Mouse (Mus musculus) brain, embryonic 18.5 days (tissue): ENCODE data around the gene Idh2.

Source experiments
- DNase-seq: peaks from one replicate; pipeline ENCODE4 v3.0.0-alpha.2; 2012; ENCODE audit warnings: low read depth, low spot score

Idh2 gene

DNA sequence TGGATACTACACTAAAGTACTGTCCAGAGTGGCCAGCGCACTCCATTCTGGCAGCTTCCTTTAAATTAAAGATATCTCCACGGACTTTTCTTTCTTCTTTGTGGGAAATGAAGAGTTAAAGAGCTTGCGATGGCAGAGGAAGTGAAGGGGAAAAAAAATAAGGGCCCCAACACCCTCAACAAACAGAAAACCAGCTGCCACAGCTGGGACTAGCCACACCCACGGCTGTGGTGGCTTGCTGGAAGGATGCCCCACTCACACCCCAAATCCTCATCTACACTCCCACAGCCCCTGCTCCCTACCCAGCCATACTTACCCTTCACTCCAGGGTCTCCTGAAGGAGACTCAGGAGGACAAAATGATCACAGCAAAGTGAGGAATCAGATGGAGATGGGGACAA lies 7.9 kb upstream of the Idh2 start:
- DNase-seq = no peak

- DNase-seq = no peak
These were observed 5.9 kb upstream of the Idh2 start for GRCm38 (mm10) chr7:80121083-80121482.

- no peak for DNase-seq
These were observed 4.0 kb upstream of the Idh2 start for GRCm38 (mm10) chr7:80119198-80119597.

DNA sequence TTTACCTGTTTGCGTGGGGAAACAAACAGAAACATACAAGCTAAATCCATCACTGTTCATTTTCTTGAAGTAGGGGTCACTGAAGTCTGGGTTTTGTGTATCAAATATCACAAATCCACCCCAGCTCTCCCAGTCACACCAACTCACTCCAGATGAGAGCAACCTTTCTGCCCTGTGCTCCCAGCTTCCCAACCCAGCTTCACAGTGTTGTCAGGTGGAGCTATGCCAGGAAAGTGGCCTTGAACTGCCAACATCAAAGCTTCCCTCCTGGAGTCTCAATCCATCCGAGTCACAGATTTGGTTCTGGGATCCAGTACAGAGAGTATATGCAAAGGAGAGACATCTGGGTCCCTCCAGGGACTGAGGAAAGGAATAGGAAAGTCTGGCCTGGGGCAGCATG lies 966 bp upstream of the Idh2 start:
- no peak for DNase-seq

DNA sequence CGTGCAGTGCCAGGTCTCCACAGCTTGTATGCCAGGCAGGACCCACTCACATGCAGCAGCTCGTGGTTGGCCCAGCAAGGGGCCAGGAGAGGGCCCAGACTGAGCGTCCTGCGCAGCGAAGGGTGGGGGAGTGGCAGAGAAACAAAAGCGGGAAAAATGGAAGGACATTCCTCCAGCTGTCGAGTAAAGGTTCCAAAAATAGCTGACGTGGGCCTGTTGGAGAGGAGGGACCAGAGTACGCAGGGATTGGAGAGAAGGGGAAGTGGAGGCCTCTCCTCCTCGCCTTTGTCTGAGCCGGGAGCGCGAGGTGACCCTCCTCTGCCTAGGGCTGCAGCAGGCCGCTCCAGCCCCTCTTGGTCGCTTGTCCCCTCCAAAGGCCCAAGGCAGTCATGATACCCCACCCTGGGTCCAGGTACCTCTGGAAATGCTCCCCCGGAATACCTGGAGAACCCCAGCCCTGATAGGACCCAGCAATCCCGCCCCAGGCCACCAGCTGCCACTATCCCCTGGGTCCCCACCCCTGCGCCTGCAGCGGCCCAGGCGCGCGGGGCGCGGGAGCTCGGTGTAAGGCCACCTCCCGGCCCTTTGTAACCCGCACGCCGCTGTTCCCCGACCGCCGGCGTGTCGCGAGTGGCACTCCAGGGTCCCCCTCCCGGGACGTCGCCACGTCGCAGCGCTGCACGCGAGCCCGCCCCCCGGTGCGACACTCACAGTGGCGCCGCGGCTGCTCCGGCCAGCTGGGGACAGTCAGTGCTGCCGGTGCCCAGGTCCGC lies 555 bp downstream of the Idh2 start:
- DNase-seq = peak; percentile 58

GRCm38 (mm10) chr7:80113989-80114388 lies 1.2 kb downstream of the Idh2 start:
- DNase-seq = no peak

GRCm38 (mm10) chr7:80111066-80112045 lies 3.8 kb downstream of the Idh2 start:
- DNase-seq = no peak

GRCm38 (mm10) chr7:80106441-80106840 lies 8.8 kb downstream of the Idh2 start:
- DNase-seq = no peak

DNA sequence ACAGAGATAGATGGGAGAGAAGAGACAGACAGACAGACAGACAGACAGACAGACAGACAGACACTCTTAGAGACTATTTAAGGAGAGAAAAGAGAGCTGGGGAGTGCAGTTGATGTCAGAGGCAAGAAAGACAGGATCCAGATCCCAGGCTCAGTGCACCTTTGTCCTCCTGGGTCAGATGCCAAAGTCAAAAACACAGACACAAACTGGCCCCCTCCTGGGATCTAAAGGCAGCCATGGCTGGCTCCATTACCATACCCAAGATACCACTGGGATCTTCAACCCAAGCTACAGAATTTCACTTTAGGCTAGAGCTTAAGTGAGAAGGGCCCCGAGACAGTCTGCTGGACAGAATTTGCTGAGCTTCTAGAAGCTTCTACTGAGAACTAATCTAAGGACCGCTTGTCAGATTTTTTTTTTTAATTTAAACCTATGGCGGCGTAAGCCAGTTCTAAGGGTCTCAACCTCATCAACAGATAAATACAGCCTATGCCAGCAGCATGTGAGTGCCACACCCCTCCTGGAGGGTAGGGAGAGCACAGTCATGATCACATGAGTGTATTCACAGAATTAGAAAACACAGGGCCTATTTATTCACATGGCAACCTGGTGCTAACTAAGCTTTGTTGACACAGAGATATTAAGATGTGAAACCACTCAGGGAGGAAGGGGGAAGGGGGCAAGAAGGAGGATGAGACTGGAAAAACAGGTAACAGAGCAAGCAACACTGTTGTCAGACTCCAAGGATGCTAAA lies 9.4 kb downstream of the Idh2 start:
- DNase-seq = no peak

GRCm38 (mm10) chr7:80103335-80103734 lies 11.9 kb downstream of the Idh2 start:
- no peak for DNase-seq

DNA sequence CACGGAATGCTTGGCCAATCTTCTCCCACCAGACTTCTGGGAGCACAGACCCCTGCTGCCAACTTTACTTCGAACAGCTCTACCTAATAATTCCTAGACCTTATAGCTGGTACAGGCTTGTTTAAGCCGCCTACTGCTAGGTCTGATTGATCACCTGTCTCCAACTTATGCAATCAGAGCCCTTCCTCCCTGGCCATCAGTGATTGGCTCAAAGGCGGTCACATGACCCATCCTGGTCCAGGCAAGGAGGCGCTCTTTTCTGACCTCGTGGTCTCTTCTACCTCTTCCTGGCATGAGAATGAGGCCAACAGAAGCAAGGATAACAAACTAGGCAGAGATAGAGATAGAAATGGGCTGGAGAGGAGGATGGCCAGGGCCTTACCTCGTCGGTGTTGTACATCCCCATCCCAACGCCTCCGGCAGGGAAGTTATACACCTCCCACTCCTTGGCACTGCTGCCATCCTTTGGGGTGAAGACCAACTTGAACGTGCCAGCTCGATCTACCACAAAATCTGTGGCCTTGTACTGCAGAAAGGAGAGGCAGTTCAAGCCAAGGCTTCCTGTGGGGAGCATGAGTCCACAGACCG lies 16.7 kb downstream of the Idh2 start:
- DNase-seq = no peak

DNA sequence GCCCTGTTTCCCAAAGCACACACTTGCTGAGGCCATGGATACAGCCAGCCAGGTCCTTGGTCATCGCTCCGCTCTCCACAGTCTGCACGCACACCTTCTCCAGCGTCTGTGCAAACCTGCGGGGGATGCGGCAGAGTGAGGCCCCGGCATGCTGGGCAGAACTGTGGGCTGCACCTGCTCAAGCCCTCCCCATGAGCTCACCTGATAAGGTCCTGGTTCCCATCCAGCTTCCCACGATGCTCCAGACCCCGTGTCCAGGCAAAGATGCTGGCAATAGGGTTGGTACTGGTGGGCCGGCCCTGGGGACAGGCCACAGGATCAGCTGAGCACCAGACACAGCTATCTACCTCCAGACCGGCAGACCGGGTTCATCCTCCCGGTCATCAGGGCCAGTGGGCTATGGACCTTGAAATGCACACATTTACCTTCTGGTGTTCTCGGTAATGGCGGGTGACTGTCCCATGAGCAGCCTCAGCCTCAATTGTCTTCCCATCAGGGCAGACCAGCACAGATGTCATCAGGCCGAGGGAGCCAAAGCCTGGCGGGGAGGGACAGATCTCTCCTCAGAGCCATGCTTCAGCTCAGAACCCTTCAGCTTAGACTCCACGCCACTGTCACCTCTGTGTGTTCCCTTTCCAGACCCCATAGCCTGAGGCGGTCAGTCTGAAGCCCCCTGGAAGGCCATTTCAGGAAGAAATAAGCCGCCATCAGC lies 19.4 kb downstream of the Idh2 start:
- DNase-seq = no peak

GRCm38 (mm10) chr7:80094481-80094880 lies 20.7 kb downstream of the Idh2 start:
- no peak for DNase-seq

DNA sequence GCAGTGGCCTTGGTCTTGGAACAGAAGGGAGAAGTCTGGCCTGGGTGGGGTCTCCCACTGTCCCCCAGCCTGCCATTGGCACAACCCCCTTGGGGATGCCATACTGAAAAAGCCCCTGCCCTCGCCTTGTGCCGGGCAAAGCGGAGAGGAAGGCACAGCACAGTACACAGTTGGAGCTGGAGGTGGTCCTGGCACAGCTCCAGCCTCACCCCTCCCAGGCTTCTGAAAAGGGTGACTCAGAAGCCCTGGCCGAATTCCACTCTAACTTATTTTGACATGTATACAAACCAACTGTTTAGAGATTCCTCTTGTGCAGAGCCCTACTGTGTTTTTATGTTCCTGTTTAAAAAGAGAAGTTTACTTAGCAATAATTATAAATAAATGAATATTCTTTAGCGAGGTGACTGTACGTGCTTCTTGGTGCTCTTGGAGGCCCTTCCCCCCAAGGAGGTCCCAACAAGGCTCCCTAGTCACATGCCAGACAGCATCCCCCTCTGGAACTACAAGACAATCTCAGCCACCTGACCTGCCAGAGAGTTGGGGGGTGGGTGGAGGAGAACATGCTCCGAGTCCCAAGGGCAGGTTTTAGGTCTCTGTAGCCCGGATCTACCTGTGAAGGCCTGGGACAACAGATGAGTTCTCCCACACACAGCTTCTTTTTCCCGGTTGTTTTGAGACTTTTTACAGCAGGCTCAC lies 22.7 kb downstream of the Idh2 start:
- DNase-seq = no peak

- DNase-seq = no peak
These were observed 23.4 kb downstream of the Idh2 start for GRCm38 (mm10) chr7:80091866-80092210.

DNA sequence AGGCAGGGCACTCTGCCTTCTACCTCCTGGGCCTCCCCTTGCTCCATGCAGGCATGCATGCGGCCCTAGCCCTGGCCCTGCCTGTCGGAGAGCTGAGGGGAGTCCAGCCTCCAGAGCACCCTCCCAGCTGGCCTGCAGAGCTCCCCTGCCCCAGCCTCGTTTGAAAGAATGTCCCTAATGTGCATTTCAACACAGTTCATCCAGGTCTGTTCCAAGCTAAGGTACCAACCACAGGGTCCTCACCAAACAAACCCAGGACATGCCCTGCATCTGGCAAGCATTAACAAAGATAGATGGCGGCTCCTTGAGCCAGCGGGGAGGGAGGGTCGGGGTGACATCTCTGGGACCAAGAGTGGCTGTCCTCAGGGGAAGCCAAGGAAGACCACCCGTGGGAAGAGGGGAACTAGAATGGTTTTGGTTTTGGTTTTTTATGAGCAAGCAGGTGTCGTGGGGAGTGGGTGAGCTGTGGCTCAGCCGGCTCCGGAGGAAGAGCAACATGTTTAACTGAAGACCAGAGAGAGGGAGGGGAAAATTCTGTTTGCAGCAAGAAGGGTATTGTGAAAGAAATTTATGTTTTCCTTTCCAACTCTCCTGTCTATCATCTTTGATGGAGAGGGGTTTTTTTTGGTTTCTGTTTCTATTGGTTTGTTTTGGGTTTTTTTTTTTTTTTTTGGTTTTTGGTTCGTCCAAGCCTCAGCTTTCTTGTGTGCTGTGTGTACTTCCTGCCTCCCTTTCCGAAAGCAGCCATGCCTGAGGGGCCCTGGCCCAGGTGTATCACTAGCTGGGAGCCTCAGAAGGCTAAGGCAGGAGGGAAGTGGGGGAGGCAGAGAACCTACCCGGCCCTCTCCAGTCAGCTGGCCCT lies 24.0 kb downstream of the Idh2 start:
- no peak for DNase-seq

GRCm38 (mm10) chr7:80090191-80091003 lies 24.8 kb downstream of the Idh2 start:
- no peak for DNase-seq

DNA sequence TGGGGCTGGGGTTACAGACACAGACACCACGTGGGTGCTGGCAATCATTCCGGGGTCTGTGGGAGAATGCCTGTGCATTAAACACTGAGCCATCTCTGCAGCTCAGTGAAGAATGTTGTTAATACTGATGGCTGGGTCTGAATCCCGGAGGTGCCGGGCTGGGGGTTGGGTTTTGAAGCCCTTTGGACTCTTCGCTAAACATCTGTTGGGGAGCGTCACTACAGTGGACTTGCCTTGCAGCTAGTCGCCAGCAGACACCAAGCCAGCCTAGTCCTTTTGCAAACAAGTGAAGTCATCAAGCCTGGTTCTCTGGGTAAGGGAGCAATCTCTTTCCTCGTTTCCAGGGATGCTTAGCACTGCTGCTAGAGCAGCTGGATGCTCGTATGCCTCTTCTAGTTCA lies 27.0 kb downstream of the Idh2 start:
- DNase-seq = no peak
